Mouse (Mus musculus) midbrain, embryonic 14.5 days (tissue): ENCODE results near the gene 4930524J08Rik. TPM values are rescaled to one million over a fixed set of nuclear protein-coding genes. Genes with fewer than 3 reads are reported as not detected.

Source experiments
- ATAC-seq: fragments of 200-750 bp; cut with Nextera tagmentation; 2 replicates; pipeline ENCODE4 v1.8.0; 2017; ENCODE audit warnings: moderate number of reproducible peaks, moderate library complexity; ENCODE audit not compliant: low FRiP score, low TSS enrichment
- DNase-seq: peaks from one replicate; pipeline ENCODE4 v3.0.0-alpha.2; 2015
- H3K27ac ChIP-seq: fragments of 300-500 bp; sonication (generic); replicated peaks from 2 replicates; pipeline ENCODE4 v1.5.1; 2014; ENCODE audit warnings: mild to moderate bottlenecking, low read depth, low read length, moderate library complexity
- H3K27me3 ChIP-seq: fragments of 300-500 bp; sonication (generic); 2 replicates; pipeline ENCODE4 v1.6.1; 2014; ENCODE audit warnings: low read length, control low read depth, mixed read lengths; ENCODE audit not compliant: control insufficient read depth, insufficient read depth
- H3K36me3 ChIP-seq: fragments of 300-500 bp; sonication (generic); 2 replicates; pipeline ENCODE4 v1.6.1; 2014; ENCODE audit warnings: low read length, control low read depth; ENCODE audit not compliant: control insufficient read depth, insufficient read depth
- H3K4me1 ChIP-seq: fragments of 300-500 bp; sonication (generic); 2 replicates; pipeline ENCODE4 v1.6.1; 2014; ENCODE audit warnings: mild to moderate bottlenecking, antibody characterized with exemption, low read length, control low read depth; ENCODE audit not compliant: control insufficient read depth, insufficient read depth
- H3K4me2 ChIP-seq: fragments of 300-500 bp; sonication (generic); 2 replicates; pipeline ENCODE4 v1.6.1; 2014; ENCODE audit warnings: mild to moderate bottlenecking, low read length, moderate library complexity
- H3K4me3 ChIP-seq: fragments of 300-500 bp; sonication (generic); replicated peaks from 2 replicates; pipeline ENCODE4 v1.5.1; 2014; ENCODE audit warnings: low read depth, low read length
- H3K9ac ChIP-seq: fragments of 300-500 bp; sonication (generic); replicated peaks from 2 replicates; pipeline ENCODE4 v1.6.1; 2014; ENCODE audit warnings: mild to moderate bottlenecking, low read length, moderate library complexity
- H3K9me3 ChIP-seq: fragments of 300-500 bp; sonication (generic); 2 replicates; pipeline ENCODE4 v1.6.1; 2016; ENCODE audit warnings: low read length, control low read depth, mixed read lengths; ENCODE audit not compliant: control insufficient read depth
- WGBS: fragments of 180-500 bp; shearing (Covaris S2); extraction: QIAGEN DNeasy Blood & Tissue Kit; methylation state at CpG from one replicate; pipeline ENCODE4 v1.1.7; 2014; 5-methylcytosine and 5-hydroxymethylcytosine counted together
- polyA plus RNA-seq: library from polyadenylated mRNA; unstranded; fragments of >200 nt; fragmentation: Nextera tagmentation; extraction: Ambion mirVana; gene quantifications from 2 replicates; pipeline ENCODE4 v1.2.1, GENCODE M21; 2014

4930524J08Rik gene
- polyA plus RNA-seq, 1 experiment from 2014 or later, result 2.4 TPM

DNA sequence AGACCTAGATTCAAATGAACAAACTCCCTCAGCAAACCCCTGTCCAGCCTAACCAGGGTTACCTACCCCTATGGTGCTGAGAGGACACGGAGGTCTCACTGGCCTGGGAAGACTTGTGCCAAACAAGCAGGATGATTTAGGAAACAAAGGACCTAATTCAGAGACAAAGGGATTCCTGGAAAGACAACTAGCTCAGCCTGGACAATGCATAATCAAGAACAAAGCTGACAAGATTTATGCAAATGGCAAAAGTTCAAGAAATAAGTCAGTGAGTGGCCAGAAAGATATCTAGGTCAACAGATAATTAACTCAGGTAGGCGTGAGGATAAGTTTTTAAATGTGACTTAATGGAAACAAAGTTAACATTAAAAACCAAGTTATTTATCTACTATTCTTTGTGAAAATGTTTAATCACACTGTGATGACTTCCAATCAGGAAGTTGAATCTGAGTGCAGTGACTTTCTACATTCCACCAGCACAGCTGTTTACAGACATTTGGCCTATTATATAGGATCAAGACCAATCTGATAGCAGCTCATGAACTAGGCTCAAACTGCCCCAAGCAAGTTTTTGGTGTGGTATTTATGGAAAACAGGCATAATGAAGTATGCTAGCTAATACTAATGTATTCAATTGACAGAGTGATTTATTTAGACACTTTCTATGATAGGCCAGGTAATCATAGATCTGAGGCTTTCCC, 19.5 kb upstream of the 4930524J08Rik start:
- WGBS, result 83% methylated on average over 2 of the region's 2 CpGs
- Histone ChIP-seq H3K9me3 (no peaks in the 10 kb centered on the region), H3K4me3 (no peak overlapping the region), H3K27me3 (no peaks in the 10 kb centered on the region), H3K9ac (no peak overlapping the region), H3K4me1 (no peaks in the 10 kb centered on the region), H3K27ac (no peak overlapping the region), H3K4me2 (no peak overlapping the region), H3K36me3 (peaks cover 51% of the 10 kb centered on the region)
- DNase-seq (no peak), ATAC-seq (no peak)

DNA sequence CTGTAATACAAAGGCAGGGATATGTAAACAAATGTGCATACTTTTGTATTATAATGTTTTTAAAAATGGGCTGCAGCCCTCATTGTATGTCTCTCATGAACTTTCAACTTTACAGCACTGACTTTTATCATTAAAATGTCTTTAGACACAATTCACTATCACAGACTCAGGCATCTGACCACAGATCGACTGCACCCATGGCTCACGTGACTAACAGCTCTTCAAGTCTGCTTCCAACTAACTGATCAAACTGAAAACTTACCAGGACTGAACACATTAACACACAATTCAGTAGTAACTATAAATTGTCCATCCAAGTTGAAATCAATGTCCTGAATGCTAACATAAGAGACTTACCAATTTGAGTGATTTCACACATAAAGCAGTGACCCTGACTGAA, 18.9 kb upstream of the 4930524J08Rik start:
- H3K4me2 ChIP-seq, result no peak overlapping the region
- DNase-seq, result no peak
- H3K4me3 ChIP-seq, result no peak overlapping the region
- no peaks in the 10 kb centered on the region for H3K27me3 ChIP-seq
- H3K9me3 ChIP-seq, result no peaks in the 10 kb centered on the region
- WGBS, result 94% methylated on average over 2 of the region's 2 CpGs
- H3K36me3 ChIP-seq, result peaks cover 57% of the 10 kb centered on the region
- no peaks in the 10 kb centered on the region for H3K4me1 ChIP-seq
- ATAC-seq, result no peak
- H3K27ac ChIP-seq, result no peak overlapping the region
- no peak overlapping the region for H3K9ac ChIP-seq

DNA sequence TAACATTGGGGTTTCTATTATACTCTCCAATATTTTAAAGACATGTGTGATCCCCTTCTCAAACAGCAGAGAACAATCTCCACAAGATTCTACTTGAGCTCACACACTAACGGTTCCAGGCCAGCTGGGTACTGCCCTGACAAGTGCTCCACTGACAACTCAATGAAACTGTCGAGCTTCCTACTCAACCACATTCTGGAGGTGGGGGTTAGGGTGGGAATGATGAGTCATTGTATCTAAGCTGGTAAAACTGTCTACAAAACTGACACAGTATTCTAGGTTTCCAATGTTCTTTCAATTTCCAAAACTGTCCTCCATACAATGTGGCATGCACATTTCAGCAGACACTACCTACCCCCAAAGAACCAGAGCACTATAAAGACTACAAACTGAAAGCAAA, 4.9 kb upstream of the 4930524J08Rik start:
- Histone ChIP-seq H3K27ac (no peak overlapping the region), H3K4me2 (peak overlapping the region; percentile 91), H3K9me3 (no peaks in the 10 kb centered on the region), H3K9ac (no peak overlapping the region), H3K4me3 (no peak overlapping the region), H3K36me3 (no peaks in the 10 kb centered on the region), H3K4me1 (peaks cover 35% of the 10 kb centered on the region), H3K27me3 (no peaks in the 10 kb centered on the region)
- ATAC-seq, result no peak
- 14% methylated on average over 2 of the region's 2 CpGs for WGBS
- no peak for DNase-seq

DNA sequence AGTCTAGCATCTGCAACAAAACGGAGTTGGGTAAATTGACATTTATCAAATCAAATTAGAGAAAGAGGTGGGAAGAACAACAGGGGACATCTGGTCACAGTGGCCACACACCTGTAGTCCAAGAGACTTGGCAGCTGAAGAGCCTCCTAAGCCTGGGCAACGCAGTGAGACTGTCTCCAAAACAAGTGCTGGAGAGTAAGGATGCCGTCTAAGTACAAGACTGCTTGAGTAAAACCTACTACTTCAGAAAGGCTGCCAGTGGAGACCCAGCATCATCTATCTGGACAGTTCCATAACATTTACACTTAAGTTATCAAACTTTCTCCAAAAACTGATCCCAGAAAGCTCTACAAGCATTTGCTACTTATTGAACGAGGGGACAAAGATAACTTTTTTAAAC, 3.8 kb upstream of the 4930524J08Rik start:
- H3K27me3 ChIP-seq, result no peaks in the 10 kb centered on the region
- H3K4me2 ChIP-seq, result peak overlapping the region; percentile 91
- no peak for DNase-seq
- H3K27ac ChIP-seq, result no peak overlapping the region
- peaks cover 35% of the 10 kb centered on the region for H3K4me1 ChIP-seq
- WGBS, result 61% methylated on average over 4 of the region's 4 CpGs
- no peaks in the 10 kb centered on the region for H3K36me3 ChIP-seq
- H3K9me3 ChIP-seq, result no peaks in the 10 kb centered on the region
- H3K4me3 ChIP-seq, result peak overlapping the region; percentile 92; the same call in 1 of the 2 replicates
- H3K9ac ChIP-seq, result no peak overlapping the region
- no peak for ATAC-seq

DNA sequence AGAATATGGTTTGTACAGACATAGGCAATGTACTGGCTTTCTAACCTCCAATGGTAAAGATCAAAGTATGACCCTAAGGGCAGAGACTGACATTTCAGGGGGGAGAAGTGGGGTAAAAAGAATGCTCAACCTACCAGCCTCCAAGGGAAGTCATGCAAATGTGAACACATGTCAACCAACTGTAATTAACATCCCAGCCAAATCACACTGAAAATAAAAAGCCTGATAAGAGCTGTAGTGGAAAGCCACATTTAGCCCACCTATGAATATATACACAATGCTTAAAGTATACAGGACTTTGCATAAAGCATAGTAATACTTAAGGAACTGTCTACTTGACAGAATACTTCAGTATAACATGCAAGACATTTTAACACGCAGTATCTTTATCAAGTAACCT, 3.1 kb upstream of the 4930524J08Rik start:
- H3K4me1 ChIP-seq, result peaks cover 35% of the 10 kb centered on the region
- H3K27me3 ChIP-seq, result no peaks in the 10 kb centered on the region
- peak overlapping the region; percentile 91 for H3K4me2 ChIP-seq
- H3K4me3 ChIP-seq, result peak overlapping the region; percentile 92
- WGBS, result 66% methylated on average over 1 of the region's 1 CpGs
- ATAC-seq (no peak), DNase-seq (no peak)
- no peaks in the 10 kb centered on the region for H3K36me3 ChIP-seq
- no peak overlapping the region for H3K27ac ChIP-seq
- no peaks in the 10 kb centered on the region for H3K9me3 ChIP-seq
- H3K9ac ChIP-seq, result no peak overlapping the region

DNA sequence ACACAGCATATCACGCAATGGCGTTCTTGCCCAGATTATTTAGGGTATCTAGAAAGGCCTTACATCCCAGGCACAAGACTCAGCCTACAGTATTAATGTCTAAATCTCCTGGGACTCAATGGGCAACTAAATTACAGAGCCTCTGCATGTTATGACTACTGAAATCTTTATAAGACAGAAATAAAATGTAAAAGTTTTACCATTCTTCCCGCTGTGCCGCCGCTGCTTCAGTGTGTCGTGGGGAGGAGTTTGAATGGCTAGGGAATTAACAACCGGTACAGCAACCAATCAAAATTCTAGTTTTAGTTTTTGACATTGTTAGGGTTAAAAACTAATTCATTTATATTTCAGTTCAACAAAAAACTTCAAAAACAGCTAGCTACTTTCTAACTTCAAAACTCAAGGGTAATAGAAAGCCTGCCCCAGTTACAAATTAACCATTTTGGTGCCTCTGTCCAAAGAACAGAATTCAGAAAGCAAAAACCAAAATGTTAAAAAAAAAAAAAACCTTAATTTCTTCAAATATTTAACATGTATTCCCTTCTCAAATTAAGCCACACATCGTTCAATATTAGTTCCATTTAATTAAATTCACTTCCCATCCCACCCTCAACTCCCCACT, 2.4 kb upstream of the 4930524J08Rik start:
- DNase-seq, result peak; percentile 46
- peak overlapping the region; percentile 92; the same call in 1 of the 2 replicates for H3K9ac ChIP-seq
- no peak for ATAC-seq
- H3K4me3 ChIP-seq, result peak overlapping the region; percentile 92
- peaks cover 35% of the 10 kb centered on the region for H3K4me1 ChIP-seq
- 7% methylated on average over 8 of the region's 8 CpGs for WGBS
- peak overlapping the region; percentile 91 for H3K4me2 ChIP-seq
- no peaks in the 10 kb centered on the region for H3K27me3 ChIP-seq
- no peaks in the 10 kb centered on the region for H3K9me3 ChIP-seq
- H3K36me3 ChIP-seq, result no peaks in the 10 kb centered on the region
- H3K27ac ChIP-seq, result no peak overlapping the region

DNA sequence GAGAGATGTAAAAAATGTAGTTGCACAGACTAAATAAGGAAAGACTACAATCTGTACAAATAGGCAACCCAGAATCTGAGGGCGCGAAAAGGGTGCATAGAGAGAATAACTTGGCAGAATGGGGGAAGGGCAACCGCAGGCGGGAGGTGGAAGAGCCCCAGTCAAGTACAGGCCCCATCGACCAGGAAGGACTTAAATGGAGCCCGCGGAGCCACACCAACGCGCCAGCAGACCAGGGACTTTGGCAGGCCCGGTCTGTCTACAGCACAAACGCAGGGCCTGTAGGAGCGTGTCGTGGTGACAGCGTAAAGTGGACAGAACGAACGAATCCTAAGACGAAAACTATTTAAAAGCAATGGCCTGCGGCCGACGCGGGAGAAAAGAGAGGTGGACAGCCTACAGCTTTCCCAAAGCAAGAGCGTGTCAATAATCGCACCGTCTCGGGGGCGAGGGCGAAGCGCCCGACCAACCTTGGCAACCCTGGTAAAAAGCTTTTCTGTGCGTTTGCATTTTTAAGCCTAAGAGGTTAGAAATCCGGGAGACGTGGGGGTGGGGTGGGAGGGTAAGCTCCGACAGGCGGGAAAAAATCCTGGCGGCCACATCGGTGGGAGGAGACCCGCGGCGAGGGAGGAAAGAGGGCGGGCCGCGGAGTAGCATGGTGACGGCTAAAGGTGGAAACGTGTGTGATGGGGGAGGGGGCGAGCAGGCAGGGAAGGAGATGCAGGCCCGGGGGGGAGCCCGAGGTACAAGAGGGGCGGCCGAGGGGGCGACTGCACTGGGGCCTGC, 1.2 kb upstream of the 4930524J08Rik start:
- ATAC-seq (peak; percentile 41), DNase-seq (peak; percentile 82)
- Histone ChIP-seq H3K27ac (peak overlapping the region; percentile 98), H3K27me3 (no peaks in the 10 kb centered on the region), H3K36me3 (no peaks in the 10 kb centered on the region), H3K9ac (peak overlapping the region; percentile 92), H3K4me3 (peak overlapping the region; percentile 92), H3K4me1 (peaks cover 35% of the 10 kb centered on the region), H3K4me2 (peak overlapping the region; percentile 91), H3K9me3 (no peaks in the 10 kb centered on the region)
- under 1% methylated on average over 46 of the region's 50 CpGs for WGBS

DNA sequence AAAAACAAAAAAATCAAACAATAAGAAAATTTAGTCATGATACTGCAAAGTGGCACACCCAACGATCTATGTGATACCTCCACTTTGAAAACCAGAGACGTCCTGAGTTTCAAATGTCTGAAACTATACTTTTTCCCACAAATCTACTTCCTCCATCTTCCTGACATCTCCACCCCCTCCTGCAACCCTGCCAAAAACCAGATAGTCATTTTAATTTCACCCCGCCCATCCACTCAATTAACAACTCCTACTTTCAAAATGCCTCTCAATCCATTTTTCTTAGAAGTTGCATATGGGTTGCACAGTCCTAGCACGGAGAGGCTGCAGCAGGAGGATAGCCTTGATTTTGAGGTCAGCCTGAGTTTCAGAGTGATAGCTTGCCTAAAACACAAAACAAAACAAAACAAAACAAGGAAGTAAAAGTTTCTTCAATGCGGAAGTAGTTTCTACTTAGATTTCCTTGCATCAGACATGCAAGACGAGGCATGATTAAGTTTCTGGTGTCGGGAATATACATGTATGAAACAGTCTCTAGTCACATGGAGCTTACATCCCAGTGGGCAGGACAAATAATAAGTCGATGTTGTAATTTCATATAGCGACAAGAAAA, 4.7 kb downstream of the 4930524J08Rik start:
- no peak overlapping the region for H3K27ac ChIP-seq
- H3K9ac ChIP-seq, result no peak overlapping the region
- no peak for DNase-seq
- H3K4me3 ChIP-seq, result no peak overlapping the region
- H3K4me2 ChIP-seq, result no peak overlapping the region
- no peaks in the 10 kb centered on the region for H3K9me3 ChIP-seq
- peaks cover 3% of the 10 kb centered on the region; the same call in 1 of the 2 replicates for H3K4me1 ChIP-seq
- H3K27me3 ChIP-seq, result no peaks in the 10 kb centered on the region
- WGBS, result 95% methylated on average over 9 of the region's 9 CpGs
- no peaks in the 10 kb centered on the region for H3K36me3 ChIP-seq
- no peak for ATAC-seq
